Mouse (Mus musculus): ENCODE data around the gene Gm11492.

Gene Gm11492

DNA sequence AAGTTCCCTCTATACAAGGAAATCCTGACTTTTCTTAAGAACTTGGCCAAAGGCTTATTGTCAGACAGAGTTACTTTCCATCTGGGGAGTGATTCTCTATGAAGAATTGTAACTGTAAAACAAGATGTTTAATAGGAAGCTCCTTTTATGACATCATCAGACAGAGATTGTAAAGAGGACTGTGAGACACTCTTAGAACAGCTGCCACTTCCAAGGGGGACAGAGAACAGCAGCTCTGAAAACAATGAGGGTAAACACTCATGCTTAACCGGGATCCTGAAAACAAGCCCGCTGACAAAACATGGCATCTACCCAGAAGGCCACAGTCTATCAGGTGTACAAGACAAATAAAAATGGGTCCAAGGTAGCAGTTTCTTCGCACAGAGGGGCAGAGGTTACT lies at the start of gene Gm11492:
Gene Gm11492 (plus strand): TSS at position 153 of the 400 bp plus-strand sequence.
- in situ Hi-C loops (cut with MboI; ENCODE audit: unreplicated experiment in 2 of 2), result no loop called here

DNA sequence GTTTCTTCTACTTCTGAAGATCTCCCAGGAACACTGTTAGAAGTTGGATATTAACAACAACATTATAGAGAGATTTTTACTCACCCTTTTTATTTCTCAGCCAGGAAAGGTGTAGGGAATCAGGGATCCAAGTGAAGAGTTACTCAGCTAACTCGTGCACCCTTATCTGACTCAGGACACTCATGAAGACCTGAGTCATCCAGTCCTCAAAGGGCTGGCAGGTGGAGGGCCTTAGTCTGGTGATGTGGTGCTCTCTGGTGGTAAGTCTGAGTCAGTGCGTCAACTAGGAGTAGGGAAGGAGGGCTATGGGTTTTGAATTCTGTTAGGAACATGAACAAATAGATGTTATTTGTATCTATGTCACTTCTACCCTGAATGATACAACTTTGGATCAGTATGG lies 47.2 kb upstream of the Gm11492 start:
- in situ Hi-C loops (cut with MboI; ENCODE audit: unreplicated experiment in 2 of 2), result no loop called here

DNA sequence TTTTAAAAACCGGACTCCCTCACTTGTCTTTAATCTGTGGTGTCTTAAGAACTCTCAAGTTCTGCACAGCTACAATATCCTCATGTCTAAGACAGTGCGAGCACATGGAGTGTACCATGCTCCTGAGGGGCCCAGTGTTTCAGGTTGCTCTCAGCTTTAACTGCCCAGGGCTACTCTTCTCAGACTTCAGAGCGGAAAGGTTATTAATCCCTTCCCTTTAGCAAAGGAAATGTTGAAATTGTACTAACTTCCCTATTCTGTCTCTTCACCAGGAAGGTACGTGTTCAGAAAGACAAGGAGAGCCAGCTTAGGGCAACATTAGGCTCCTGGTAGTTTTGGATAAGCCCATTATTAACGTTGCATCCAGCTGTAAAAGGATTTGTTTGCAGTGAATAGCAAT lies 43.0 kb upstream of the Gm11492 start:
- in situ Hi-C loops (cut with MboI; ENCODE audit: unreplicated experiment in 2 of 2), result no loop called here

DNA sequence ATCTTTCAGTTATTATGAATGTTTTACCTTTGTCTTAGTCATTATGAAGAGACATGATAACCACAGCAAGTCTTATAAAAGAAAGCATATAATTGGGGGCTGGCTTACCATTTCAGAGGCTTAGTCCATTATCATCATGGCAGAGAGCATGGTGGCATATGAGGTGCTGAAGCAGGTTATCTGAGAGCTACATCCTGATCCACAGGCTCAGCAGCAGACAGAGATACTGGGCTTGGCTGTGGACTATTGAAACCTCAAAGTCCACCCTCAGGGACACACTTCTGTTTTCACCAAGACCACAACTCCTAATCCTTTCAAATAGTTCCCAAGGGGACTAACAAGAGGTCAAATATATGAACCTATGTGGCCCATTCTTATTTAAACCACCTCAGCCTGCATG lies 42.5 kb upstream of the Gm11492 start:
- in situ Hi-C loops (cut with MboI; ENCODE audit: unreplicated experiment in 2 of 2), result no loop called here

DNA sequence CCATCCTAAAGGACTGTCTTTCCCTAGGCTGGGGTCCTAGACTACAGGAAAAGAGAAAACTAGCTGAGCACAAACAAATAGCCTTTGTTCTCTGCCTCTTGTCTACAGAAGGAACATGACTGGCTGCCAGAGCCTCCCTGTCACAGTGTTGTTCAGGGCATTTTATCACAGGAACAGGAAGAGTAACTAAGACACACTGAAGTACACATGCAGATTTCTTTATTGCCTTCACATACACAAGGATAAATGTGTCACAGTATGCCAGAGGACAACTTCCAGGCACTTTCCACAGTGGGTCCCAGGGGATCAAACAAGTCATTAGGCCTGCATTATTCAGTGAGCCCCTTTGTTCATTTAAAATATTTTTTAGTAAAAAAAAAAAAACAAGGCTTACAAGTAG lies 41.7 kb upstream of the Gm11492 start:
- in situ Hi-C loops (cut with MboI; ENCODE audit: unreplicated experiment in 2 of 2), result no loop called here

DNA sequence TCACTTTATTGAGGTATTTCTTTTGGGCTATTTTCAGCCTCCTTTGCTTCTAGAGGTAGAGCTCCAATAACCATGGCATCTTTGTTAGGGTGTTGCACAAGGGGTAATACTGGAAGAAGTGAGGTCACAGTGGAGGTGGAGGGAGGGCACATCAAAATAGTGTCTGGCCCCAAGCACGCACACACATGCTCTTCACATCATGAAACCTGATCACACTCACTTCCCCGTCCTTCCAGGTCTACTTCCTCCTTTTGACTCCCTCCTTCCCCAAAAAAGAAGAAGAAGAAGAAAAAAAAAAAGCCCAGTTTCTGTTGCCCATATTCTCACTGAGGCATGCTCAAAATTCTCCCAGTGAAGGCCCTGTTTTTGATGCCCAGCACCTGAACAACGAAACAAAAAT lies 39.1 kb upstream of the Gm11492 start:
- in situ Hi-C loops (cut with MboI; ENCODE audit: unreplicated experiment in 2 of 2), result no loop called here

DNA sequence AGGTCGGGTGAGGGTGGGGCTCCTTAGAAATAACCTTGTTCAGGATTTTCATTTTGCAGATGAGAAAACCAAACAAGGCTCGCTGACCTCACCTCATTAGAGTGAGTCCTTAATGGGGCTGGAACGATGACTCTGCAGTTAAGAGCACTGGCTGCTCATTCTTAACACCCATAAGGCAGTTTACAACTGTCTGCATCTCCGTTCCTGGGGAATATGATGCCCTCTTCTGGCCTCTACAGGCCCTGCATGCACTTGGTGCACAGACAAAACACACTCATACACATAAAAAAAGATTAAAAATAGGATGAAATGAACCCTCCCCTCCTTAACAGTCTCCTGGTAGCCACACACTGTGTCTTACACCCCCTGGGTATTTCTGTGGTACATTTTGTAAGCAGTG lies 38.5 kb upstream of the Gm11492 start:
- in situ Hi-C loops (cut with MboI; ENCODE audit: unreplicated experiment in 2 of 2), result no loop called here

DNA sequence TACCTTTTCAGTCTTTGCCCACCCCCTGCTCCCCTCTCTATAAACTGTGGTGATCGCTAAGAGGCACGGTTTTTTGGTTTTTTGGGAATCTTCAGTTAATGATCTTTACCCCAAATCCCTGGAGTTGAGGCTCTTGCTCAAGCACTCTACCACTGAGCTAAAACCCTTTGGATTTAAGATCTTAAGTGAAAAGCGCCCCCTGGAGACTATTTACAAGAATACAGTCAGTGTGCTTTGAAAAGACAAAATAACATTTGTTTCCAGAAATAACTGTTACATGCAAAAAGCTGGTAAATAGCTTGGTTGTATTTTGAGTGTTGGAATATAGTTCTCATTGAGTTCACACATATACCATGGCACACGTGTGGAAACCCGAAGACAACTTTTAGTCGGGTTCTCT lies 34.8 kb upstream of the Gm11492 start:
- in situ Hi-C loops (cut with MboI; ENCODE audit: unreplicated experiment in 2 of 2), result no loop called here

DNA sequence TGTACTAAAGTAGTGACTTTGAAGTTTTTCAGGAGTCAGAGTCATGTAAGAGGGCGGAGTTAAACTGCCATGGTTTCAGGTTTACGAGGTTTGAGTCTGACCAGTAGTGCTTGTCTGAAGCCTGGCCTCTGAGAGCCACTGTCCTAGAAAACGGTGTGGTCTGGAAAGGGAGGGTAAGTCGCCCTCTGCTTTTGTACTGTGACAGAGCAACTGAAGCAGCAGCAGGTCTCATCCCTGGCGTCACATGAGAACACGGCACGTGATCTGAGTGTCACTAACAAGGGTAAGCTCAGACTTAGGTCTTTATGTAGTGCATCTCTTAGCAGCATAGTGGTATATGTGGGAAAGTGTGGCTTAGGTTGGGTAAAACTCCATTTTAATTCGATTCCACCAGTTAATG lies 24.2 kb upstream of the Gm11492 start:
- in situ Hi-C loops (cut with MboI; ENCODE audit: unreplicated experiment in 2 of 2), result no loop called here

DNA sequence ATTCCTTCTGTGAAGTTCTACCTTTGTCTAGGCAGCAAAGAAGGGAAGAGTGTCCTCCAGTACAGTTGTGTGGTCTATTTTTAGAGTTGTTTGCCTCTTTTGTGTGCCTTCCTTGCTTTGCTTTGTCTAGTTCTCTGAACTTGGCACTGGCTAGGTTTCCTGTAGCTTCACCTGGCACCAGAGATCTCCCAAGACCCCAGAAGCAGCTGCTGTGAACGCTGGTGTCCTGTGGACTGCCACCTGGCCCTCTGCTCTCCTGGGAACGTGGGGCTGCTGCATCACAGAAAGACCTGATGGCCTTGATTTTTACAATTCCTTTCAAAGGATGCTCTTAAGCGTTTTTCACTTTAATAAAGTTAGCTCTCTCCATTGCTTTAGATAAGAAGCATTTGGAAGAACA lies 23.5 kb upstream of the Gm11492 start:
- in situ Hi-C loops (cut with MboI; ENCODE audit: unreplicated experiment in 2 of 2), result no loop called here

DNA sequence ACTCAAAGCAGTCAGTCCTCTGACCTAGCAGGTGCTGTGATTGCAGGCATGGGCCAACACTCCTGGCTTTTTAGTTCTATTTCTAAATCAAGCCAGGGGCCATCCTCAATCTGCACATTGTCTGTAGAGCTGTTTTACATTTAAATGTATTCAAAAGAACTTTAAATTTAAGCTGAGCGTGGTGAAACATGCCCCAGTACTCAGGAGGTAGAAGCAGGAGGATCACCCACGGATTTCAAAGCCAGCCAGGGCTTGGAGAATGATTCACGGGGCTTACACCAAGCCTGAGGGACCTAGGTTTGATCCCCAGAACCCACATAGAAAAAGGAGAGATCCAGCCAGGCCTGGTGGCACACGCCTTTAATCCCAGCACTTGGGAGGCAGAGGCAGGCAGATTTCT lies 13.1 kb upstream of the Gm11492 start:
- in situ Hi-C loops (cut with MboI; ENCODE audit: unreplicated experiment in 2 of 2), result no loop called here

DNA sequence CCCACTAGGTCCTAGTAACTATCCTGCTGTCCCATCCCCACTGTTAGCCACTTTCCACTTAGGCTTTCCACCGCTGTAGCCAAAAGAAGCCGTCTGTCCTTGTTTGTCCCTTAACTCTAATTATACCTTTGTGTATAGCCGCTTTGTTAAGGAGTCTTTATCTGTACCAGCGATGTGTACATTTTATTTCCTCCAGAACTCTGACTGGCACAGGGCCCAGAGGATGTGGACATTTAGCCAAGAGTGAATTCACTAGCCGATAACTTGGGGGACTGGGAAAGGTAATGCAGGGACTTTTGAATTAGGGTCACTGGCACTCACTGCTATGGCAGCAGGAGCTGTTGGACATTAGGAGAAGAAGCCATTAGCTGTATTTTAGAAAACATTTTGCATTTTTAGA lies 12.1 kb upstream of the Gm11492 start:
- in situ Hi-C loops (cut with MboI; ENCODE audit: unreplicated experiment in 2 of 2), result no loop called here

DNA sequence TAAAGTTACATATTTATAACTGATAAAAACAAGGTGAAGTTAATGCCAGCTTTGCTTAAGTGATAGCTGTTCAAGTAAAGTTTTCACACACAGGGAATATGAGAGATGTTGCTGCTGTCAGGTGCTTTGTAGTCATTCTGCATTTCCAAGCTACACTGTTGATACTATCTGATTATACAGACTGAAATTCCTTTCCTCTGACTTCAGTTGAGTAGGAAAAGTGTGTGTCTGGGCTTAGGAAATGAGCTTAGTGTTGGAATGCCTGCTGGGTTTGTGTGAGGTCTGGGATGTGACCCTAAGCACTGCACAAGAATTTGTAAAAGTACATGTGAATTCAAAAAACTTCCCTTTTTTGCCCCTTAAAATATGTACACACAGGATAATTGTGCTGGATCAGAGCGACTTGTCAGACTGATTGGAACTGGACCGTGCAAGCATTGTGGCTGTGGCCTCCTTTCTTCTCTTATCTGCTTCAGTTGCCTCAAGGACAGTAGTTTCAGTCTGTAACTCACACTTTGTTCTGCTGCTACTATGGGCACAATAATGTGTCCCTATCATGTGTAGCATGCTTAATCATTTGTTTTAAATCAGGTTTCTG lies 11.2 kb upstream of the Gm11492 start:
- in situ Hi-C loops (cut with MboI; ENCODE audit: unreplicated experiment in 2 of 2), result no loop called here

DNA sequence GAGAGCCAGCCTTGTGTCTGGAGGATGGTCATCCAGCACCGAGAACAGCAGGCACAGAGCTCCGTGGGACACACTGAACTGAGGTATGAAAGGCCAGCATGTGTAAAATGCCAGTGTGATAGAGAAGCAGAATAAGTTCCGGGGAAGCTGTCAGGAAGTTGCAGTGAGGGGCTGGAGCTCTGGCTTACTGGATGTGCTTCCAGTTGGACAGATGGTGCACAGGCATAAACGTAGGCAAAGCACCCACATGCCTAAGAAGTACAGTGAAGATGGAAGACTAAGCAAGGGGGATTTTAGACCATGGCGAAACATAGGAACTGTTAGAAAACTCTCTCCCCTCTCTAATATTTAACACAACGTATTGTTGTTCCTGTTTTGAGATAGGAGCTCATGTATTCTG lies 5.2 kb upstream of the Gm11492 start:
- in situ Hi-C loops (cut with MboI; ENCODE audit: unreplicated experiment in 2 of 2), result no loop called here

DNA sequence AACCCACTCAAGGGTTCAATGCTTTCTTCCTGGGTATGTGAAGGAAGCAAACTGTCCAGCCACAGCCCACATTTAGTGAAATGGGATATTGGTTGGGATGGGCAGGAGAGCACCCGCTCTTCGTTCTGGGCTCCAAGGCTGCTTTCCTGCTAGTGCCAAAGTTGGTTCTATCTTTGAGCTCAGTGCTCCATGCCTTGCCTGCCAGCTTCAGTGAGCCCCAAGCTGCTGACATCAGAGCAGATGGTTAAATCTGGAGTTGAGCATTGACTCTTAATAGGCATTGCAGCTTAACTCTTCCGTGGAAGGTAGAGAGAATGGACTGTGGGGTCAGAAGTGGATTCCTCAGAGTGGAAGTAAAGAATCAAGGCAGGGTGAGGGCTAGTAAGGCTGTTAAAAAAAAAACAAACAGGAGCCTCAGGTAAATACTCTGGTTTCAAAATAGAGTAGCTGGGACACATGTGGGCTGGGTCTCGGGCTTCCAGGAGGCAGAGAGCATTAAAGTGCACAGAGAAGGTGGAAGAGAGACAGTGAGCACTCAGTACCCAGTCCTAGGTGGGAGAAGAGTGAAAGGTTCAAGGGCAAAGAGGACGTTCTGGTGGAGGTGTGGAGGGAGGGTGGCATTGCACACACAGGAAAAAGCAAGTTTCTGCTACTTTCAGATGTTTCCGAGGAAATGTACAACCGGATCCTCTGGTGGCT lies 2.0 kb downstream of the Gm11492 start, which contains the start of gene Sept4:
Gene Sept4 (plus strand): TSS at position 649 of the 699 bp plus-strand sequence.
- in situ Hi-C loops (cut with MboI; ENCODE audit: unreplicated experiment in 2 of 2), result no loop called here

DNA sequence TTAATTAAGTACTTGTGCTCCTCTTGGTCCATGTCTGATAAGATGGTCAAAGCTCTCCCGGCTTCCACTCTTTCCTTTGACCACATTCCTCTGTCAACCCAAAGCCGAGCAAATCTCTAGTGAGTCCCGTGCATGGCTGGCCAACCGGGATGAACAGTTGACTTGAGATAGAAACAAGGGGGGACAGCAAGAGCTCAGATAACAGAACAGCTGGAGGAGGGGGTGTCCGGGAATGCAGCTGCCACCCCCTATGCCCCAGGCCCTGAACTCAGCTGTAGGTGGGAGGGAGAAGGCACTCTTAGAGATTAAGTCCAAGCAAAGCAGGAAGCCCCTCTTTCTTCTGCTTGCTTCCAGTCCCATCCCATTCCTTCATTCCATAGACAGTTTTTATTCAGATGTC lies 4.3 kb downstream of the Gm11492 start:
- in situ Hi-C loops (cut with MboI; ENCODE audit: unreplicated experiment in 2 of 2), result no loop called here

DNA sequence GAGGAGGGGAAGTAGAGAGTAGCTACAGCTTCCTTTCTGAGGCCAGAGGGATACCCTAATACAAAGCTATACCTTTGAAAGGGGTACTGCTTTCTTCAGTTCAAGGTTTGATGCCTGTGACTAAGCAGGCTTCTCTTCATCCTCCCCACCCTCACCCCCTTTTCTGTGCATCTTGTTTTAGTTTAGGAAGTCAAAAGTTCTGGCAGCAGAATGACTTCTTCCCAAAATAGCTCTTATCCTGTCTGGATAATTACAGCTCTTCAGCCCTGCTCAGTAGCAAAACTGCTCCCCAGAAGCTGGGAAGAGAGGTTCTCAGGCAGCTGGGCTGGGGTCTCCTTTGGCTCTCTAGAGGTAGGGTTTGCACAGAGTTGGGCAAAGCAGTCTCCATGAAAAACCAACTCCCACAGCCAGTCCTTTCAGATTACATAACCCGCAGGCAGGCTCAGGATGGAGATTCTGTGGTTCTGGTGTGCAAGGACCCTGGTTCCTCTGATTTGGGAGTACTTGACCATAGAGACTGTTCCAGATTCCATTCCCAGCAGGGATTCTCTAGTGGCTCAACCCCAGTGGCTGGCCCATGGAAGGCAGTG lies 5.0 kb downstream of the Gm11492 start:
- in situ Hi-C loops (cut with MboI; ENCODE audit: unreplicated experiment in 2 of 2), result no loop called here

DNA sequence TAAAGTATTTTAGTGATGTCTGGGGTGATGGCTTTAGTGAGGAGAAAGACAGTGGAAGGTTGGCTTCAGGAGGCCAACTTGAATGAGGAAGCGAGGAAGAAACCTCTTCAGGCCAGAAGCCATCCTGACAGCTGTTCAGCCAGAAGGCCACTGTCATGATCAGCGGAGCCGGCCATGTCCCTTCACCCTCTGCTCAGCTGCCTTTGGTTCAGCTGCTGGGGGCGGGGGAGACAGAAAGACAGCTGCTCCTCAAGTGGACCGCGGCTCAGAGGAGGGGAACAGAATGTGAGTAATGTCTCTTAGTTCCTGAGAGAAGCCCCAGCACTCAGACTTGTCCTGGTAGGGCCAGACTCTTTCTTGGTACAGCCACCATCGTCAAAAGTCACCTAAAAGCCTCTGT lies 7.3 kb downstream of the Gm11492 start:
- in situ Hi-C loops (cut with MboI; ENCODE audit: unreplicated experiment in 2 of 2), result no loop called here

DNA sequence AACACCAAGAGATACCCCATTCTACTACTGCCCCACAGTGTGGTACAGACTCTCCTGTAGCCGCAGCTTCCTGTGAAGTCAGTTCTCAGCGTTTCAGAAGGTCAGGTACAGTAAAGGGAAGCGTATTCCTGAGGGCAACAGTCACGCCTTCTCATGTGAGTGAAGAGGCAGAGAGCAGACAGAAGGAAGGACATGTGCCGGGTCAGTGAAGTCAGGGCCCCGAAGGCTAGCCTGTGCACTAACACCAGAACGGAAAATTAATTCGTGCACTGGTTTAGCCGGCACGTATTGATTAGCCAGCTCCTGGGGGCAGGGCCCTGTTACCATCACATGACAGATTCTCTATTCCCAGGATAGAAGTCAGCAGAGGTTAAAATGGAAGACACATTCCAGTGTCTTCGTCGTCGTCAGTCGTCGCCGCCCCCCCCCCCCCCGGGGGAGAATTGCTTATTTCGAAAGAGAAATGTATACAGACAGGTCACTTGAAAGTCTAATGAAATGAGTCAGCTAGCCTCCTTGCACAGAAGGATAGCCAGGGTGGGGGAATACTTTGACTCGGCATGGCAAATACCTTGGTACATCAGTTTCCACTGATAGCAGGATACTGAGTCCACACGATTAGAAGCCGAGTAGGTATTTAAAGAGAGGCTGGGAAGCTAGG lies 8.2 kb downstream of the Gm11492 start:
- in situ Hi-C loops (cut with MboI; ENCODE audit: unreplicated experiment in 2 of 2), result no loop called here

DNA sequence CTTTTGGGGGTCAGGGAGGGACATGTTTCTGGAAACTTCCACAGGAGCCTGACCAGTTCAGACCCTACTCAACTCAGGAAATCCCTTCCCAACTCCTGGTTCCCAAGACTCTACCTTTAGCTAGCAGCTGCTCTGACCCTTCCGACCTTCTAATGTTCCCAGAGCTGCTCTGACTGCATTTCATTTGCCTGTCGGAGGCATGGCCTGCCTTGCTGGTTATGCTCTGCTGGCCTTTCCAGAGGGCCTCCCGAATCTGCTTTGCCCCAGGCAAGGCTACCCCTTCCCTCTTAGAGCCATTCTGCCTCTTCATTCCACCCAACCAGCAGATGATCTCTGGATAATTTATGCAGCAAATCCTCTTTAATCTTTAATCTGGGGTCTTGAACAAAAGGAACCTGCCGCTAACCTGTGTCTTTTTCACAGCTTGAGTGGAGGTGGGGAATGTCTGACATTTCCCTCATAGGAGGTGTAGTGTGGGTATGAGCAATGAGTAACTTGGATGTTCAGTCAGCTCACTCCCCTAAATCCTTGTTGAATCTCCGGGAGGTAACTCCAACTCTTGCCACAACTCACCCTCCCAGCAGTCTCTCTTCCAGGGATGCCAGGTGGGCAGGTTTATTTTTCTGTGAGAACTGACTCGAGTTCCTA lies 11.3 kb downstream of the Gm11492 start:
- in situ Hi-C loops (cut with MboI; ENCODE audit: unreplicated experiment in 2 of 2), result no loop called here

DNA sequence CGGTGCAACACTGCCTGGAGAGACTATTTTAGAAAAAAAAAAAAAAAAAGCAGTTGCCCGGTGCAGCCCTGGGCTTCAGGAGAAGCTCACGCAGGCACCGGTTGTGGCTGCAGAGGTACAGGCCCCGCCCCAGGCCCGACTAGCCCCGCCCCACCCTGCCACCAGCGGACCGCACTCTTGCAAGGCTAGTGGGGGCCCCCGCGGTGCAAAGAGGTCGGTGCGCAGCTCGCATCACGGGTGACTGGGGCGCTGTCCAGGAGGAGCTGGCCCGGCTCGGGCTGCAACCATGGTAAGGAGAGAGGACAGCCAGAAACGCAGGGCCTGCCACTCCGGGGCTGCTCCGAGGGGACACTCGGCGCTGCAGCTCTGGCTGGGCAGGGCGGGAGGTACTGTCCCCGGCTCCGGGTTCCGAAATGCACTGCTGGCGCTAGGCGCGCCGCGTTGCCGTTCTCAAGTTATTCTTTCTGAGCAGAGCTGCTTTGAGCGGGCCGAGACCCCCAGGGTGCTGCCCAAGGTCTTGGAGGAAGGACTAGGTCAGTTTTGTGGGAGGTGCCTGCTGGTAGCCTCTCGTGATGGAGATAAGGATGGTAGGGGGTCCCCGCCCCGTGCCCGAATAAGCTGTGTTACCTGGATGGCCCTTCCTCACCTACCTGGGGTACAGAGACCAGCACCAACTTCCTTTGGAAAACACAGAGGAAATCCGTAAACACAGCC lies 12.0 kb downstream of the Gm11492 start:
- in situ Hi-C loops (cut with MboI; ENCODE audit: unreplicated experiment in 2 of 2), result no loop called here

Measured in v-Abl transformed pro-B cells (cell line).